ENCODE assay signal across 10 mouse cellular contexts in genomic region chr4:122892157-122892556, GRCm38 (mm10). TPM values are rescaled to one million over a fixed set of nuclear protein-coding genes. Genes with fewer than 3 reads are reported as not detected.
A peak's percentile ranks its signal among the peaks of the same experiment; 100 is the strongest.
DNase-seq lines count a peak whose midpoint lies in the region; ATAC-seq and TF ChIP-seq lines count a peak whose summit lies in the region.
"Had no signal": no experiment of that assay in that cellular context is flagged by ENCODE, and none has a peak within 500 bp of the region (broad histone marks: within the 10 kb centered on the region; RNA-seq: fewer than 3 reads in every experiment).

No protein-coding gene starts in this region.

- intact Hi-C loops in gastrocnemius, adult 2 months (cut with DNase I), result no loop called here
- intact Hi-C loops in gastrocnemius, postnatal 36 days (cut with DNase I), result no loop called here

- H3K9me3 ChIP-seq in lung, embryonic 14.5 days (ENCODE audit: low read depth, low read length), result no peaks in the 10 kb centered on the region
- H3K9me3 ChIP-seq: neural tube, embryonic 12.5 days had no signal

- no peak for ATAC-seq in lung, embryonic 14.5 days (ENCODE audit: insufficient read depth)
- ATAC-seq in common myeloid progenitor, adult 5-6 weeks (replicated peaks; ENCODE audit: low read depth, poor library complexity, severe bottlenecking), result peak; percentile 89

- 63% methylated on average over 5 of the region's 5 CpGs for WGBS in lung, embryonic 14.5 days
- 3% methylated on average over 5 of the region's 5 CpGs for WGBS in macrophage (ENCODE audit: missing documents)

- TF ChIP-seq CTCF in gastrocnemius, adult 2 months (IDR thresholded peaks at IDR 0.05), result no peak
- TF ChIP-seq CTCF in lung, embryonic 14.5 days (IDR thresholded peaks at IDR 0.05; ENCODE audit: low read depth), result no peak

- no peak overlapping the region for H3K9ac ChIP-seq in lung, embryonic 14.5 days
- H3K9ac ChIP-seq: neural tube, embryonic 12.5 days had no signal

- no peaks in the 10 kb centered on the region for H3K27me3 ChIP-seq in lung, embryonic 14.5 days (ENCODE audit: insufficient read depth, low read length)
- H3K27me3 ChIP-seq: neural tube, embryonic 12.5 days had no signal

- H3K4me2 ChIP-seq in lung, embryonic 14.5 days, result no peak overlapping the region
- H3K4me2 ChIP-seq: neural tube, embryonic 12.5 days had no signal

- H3K4me3 ChIP-seq in gastrocnemius, adult 2 months, result no peak overlapping the region
- H3K4me3 ChIP-seq in lung, embryonic 14.5 days (ENCODE audit: low read depth, low read length), result no peak overlapping the region
- H3K4me3 ChIP-seq in macrophage (ENCODE audit: inconsistent target), result peak overlapping the region; percentile 1; the same call in 1 of the 2 replicates
- H3K4me3 ChIP-seq: neural tube, embryonic 12.5 days had no signal

- H3K36me3 ChIP-seq in lung, embryonic 14.5 days (ENCODE audit: insufficient read depth), result no peaks in the 10 kb centered on the region
- no peaks in the 10 kb centered on the region for H3K36me3 ChIP-seq in macrophage (ENCODE audit: inconsistent target)
- H3K36me3 ChIP-seq: neural tube, embryonic 12.5 days had no signal

- H3K4me1 ChIP-seq in lung, embryonic 14.5 days (ENCODE audit: insufficient read depth), result no peaks in the 10 kb centered on the region

- peak overlapping the region; percentile 65 for H3K27ac ChIP-seq in gastrocnemius, adult 2 months
- H3K27ac ChIP-seq in lung, embryonic 14.5 days (ENCODE audit: low read depth), result peak overlapping the region; percentile 65; the same call in 1 of the 2 replicates
- peak overlapping the region; percentile 93 for H3K27ac ChIP-seq in macrophage
- H3K27ac ChIP-seq: neural tube, embryonic 12.5 days had no signal

- no peak for DNase-seq in gastrocnemius, adult 2 months
- DNase-seq in gastrocnemius, postnatal 36 days, result no peak
- DNase-seq in lung, embryonic 14.5 days, result no peak
- no peak for DNase-seq in lung, postnatal 10 days
- DNase-seq in spleen, postnatal 4 days (ENCODE audit: low spot score in 2 of 2), result no peak
- no peak for DNase-seq in urinary bladder, postnatal 10 days (ENCODE audit: low spot score)
- DNase-seq: kidney, postnatal 14 days had no signal

- H3K79me2 ChIP-seq in macrophage (ENCODE audit: inconsistent target), result no peaks in the 10 kb centered on the region

RNA-seq across cellular contexts. Expression of gene Cap1, which starts 6.3 kb away (rescaled TPM):
- total RNA-seq in gastrocnemius, adult 2 months (2021), result 10 to 100 TPM; 17.4 to 25.5 TPM
- 10 to 100 TPM; 17.5 to 19.8 TPM for total RNA-seq in gastrocnemius, postnatal 36 days (2021)
- 79.9 and 80.6 TPM in 2 replicates for polyA plus RNA-seq in lung, embryonic 14.5 days (2014; fragmentation: Nextera tagmentation; extraction: Ambion mirVana)
- total RNA-seq in common myeloid progenitor, adult 5-6 weeks (2017), result 114 and 153 TPM in 2 replicates
- total RNA-seq in macrophage (2018; cell fraction: chromatin; rRNA removed), result 100 to 1,000 TPM; 120 to 324 (median 283) TPM
- total RNA-seq in macrophage (2018; cell fraction: cytosol; rRNA removed), result 100 to 1,000 TPM; 401 to 516 (median 457) TPM
- 100 to 1,000 TPM; 151 to 403 (median 238) TPM for total RNA-seq in macrophage (2018; cell fraction: nucleus; rRNA removed)
- polyA plus RNA-seq in macrophage (2018), result 402 to 842 TPM (median 678 TPM) in 3 replicates

RNA-seq across cellular contexts. Expression of gene Ppt1, which starts 56.1 kb away (rescaled TPM):
- 10 to 100 TPM in 1 of 2 experiments, 1 to 10 TPM in 1; 9.1 to 13.6 TPM for total RNA-seq in gastrocnemius, adult 2 months (2021)
- 10 to 100 TPM in 1 of 2 experiments, 1 to 10 TPM in 1; 9.9 to 10.3 TPM for total RNA-seq in gastrocnemius, postnatal 36 days (2021)
- 61.0 and 65.7 TPM in 2 replicates for polyA plus RNA-seq in lung, embryonic 14.5 days (2014; fragmentation: Nextera tagmentation; extraction: Ambion mirVana)
- 52.5 and 64.8 TPM in 2 replicates for total RNA-seq in common myeloid progenitor, adult 5-6 weeks (2017)
- total RNA-seq in macrophage (2018; cell fraction: chromatin; rRNA removed), result 100 to 1,000 TPM in 3 of 26 experiments, 10 to 100 TPM in 23; 14.0 to 115 (median 57.6) TPM
- 100 to 1,000 TPM in 3 of 26 experiments, 10 to 100 TPM in 23; 67.6 to 105 (median 84.7) TPM for total RNA-seq in macrophage (2018; cell fraction: cytosol; rRNA removed)
- total RNA-seq in macrophage (2018; cell fraction: nucleus; rRNA removed), result 100 to 1,000 TPM in 5 of 26 experiments, 10 to 100 TPM in 21; 24.1 to 159 (median 86.1) TPM
- 97.1 to 164 TPM (median 112 TPM) in 3 replicates for polyA plus RNA-seq in macrophage (2018)
